Mouse (Mus musculus) heart, postnatal 4 days (tissue): ENCODE measurements around the gene Adgrb2. TPM values are rescaled to one million over a fixed set of nuclear protein-coding genes. Genes with fewer than 3 reads are reported as not detected.
A peak's percentile ranks its signal among the peaks of the same experiment; 100 is the strongest.

Source experiments
- DNase-seq: peaks from one replicate; pipeline ENCODE4 v3.0.0; 2021
- total RNA-seq, 2 experiments: library from RNA; stranded (reverse); gene quantifications; 2 replicates each; pipeline ENCODE4 v1.2.3; 2021

The Adgrb2 gene
- total RNA-seq, 2 experiments from 2014 or later, result 5.5 to 6.6 TPM

- peak; percentile 47 for DNase-seq
Observed at GRCm38 (mm10) chr4:129987825-129988504, 3.3 kb downstream of the Adgrb2 start.

- no peak for DNase-seq
Observed at GRCm38 (mm10) chr4:129989925-129990324, 5.3 kb downstream of the Adgrb2 start.

- no peak for DNase-seq
Observed at GRCm38 (mm10) chr4:129992720-129993119, 8.1 kb downstream of the Adgrb2 start.

GRCm38 (mm10) chr4:129993213-129993612, 8.5 kb downstream of the Adgrb2 start:
- no peak for DNase-seq

GRCm38 (mm10) chr4:129993944-129994695, 9.4 kb downstream of the Adgrb2 start:
- no peak for DNase-seq

- no peak for DNase-seq
Observed at GRCm38 (mm10) chr4:129994728-129995127, 10.1 kb downstream of the Adgrb2 start.

- DNase-seq, result no peak
Observed at GRCm38 (mm10) chr4:129995255-129995654, 10.6 kb downstream of the Adgrb2 start.

GRCm38 (mm10) chr4:129996015-129996414, 11.3 kb downstream of the Adgrb2 start:
- DNase-seq, result no peak

- DNase-seq, result no peak
Observed at GRCm38 (mm10) chr4:129998124-129998523, 13.5 kb downstream of the Adgrb2 start.

- no peak for DNase-seq
Observed at GRCm38 (mm10) chr4:130001710-130002109, 17.0 kb downstream of the Adgrb2 start.

- no peak for DNase-seq
Observed at GRCm38 (mm10) chr4:130002157-130002556, 17.5 kb downstream of the Adgrb2 start.

GRCm38 (mm10) chr4:130005593-130005992, 20.9 kb downstream of the Adgrb2 start:
- DNase-seq, result peak; percentile 36

- no peak for DNase-seq
Observed at GRCm38 (mm10) chr4:130006533-130006932, 21.9 kb downstream of the Adgrb2 start.

- no peak for DNase-seq
Observed at GRCm38 (mm10) chr4:130009043-130009442, 24.4 kb downstream of the Adgrb2 start.

GRCm38 (mm10) chr4:130010723-130011122, 26.1 kb downstream of the Adgrb2 start:
- DNase-seq, result no peak

GRCm38 (mm10) chr4:130012234-130012633, 27.6 kb downstream of the Adgrb2 start:
- DNase-seq, result no peak

GRCm38 (mm10) chr4:130013111-130013510, 28.4 kb downstream of the Adgrb2 start:
- no peak for DNase-seq

GRCm38 (mm10) chr4:130016010-130016409, 31.3 kb downstream of the Adgrb2 start:
- no peak for DNase-seq

GRCm38 (mm10) chr4:130017036-130017674, 32.5 kb downstream of the Adgrb2 start:
- no peak for DNase-seq

GRCm38 (mm10) chr4:130022952-130023351, 38.3 kb downstream of the Adgrb2 start:
- no peak for DNase-seq

GRCm38 (mm10) chr4:130023511-130024231, 39.0 kb downstream of the Adgrb2 start:
- DNase-seq, result no peak

- no peak for DNase-seq
Observed at GRCm38 (mm10) chr4:130025544-130025943, 40.9 kb downstream of the Adgrb2 start.

- DNase-seq, result no peak
Observed at GRCm38 (mm10) chr4:130031146-130031545, 46.5 kb downstream of the Adgrb2 start.
